Mouse (Mus musculus): ENCODE measurements around the gene Cyth1.

Cyth1 gene

DNA sequence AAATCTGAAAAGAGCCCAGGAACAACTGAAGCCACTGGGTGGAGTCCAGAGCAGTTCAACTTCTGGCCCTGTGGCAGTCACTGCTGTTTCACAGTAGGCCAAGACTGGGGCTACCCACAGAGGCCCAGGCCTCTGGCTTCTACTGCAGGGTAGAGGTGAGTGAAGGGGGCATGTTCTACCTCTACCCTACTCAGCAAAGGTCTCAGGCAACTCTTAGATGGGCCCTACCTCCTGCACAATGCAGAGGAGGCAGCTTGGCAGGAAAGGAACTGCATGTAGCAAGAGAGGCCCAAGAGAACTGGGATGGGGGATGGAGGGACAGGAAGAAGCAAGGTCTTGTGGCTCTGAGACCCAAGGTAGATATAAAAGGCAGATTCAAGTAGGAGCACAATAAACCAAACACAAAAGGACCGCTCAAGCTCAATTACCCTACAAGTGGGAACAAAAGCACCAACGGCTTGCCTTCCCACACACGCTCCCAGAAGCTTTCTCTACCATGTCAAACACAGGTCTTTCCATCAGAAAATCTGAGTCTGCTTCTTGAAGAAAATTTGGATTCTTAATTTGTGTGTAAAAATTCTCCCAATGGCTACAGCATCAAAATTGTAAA is 40.9 kb downstream of the Cyth1 start:
- in situ Hi-C loops (cut with MboI; ENCODE audit: low pct_unique_long_range_greater_than_20kb in 1 of 2, low sequenced_read_pairs in 2 of 2, unreplicated experiment in 1 of 2), result no loop called here

DNA sequence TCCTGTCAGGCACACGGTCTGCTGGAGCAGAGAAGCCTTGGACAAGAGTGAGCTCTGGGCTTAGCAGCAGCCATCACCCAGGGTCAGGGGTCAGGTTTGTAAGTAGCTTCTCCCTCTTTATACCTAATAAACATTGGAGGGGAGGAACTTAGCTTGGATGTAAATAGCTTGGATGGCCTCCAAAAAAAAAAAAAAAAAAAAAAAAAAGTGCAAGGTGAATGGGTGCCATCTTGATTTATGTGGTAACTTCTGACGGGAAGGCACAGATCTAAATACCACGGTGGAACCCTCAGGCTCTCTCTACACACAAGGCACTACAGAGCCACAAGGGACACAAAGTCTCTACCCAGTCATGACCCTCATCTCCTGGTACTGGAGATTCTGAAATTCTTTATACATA is 42.1 kb downstream of the Cyth1 start:
- in situ Hi-C loops (cut with MboI; ENCODE audit: low pct_unique_long_range_greater_than_20kb in 1 of 2, low sequenced_read_pairs in 2 of 2, unreplicated experiment in 1 of 2), result no loop called here

DNA sequence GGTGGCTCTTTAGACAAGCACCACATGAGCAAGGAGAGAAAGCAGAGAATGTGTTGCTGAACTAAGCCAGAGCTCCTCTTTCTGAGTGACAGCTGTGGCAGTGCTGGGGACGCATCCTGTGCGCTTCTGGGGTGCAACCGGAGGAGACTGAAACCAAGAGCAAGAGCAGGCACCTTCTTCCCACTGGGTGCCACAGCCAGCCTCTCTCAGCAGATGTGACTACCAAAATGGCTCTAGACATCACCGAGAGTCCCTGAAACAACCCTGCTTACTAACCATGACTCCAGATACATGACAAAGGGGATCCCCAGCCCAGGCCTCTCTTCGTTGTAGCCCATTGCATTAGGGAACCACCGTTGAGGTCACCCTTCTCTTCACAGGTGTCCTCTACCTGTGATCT is 44.9 kb downstream of the Cyth1 start:
- in situ Hi-C loops (cut with MboI; ENCODE audit: low pct_unique_long_range_greater_than_20kb in 1 of 2, low sequenced_read_pairs in 2 of 2, unreplicated experiment in 1 of 2), result no loop called here

DNA sequence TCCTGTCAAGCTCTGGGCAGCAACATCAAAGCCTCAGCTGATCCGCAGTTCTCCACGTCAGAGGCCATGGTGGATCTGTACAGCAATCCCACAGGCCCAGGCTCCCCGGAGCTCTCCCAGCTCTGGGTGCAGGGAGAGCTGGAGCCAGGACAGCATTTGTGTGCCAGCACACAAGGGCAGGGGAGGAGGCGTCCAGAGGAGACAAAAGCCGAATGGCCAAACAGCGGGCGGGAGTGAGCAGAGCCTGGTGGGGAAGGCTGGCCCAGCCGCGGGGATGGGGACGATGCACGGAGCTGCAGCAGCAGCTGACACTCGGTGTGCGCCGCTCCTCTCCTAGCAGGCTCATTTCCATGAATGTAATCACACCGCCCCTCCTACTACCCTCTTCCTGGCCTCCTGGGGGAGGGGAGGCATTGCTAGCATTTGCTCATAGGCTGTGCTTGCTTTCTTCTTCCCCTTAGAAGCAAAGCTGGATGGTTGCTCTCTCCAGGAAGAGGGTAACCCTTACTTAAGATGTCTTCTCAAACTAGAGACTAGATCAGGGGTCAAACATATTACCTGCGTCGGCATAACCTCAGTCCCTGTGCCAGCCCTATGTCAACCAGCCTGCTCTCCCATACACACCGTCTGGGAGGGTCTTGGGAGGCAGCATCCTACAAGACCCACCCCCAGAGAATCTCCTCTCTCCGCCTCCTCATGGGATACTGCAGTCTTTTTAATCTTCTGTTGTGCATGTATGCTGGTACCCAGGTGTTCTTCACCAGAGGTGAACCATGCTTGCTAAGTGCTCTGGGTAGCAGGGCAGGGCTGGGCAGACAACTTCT is 45.8 kb downstream of the Cyth1 start:
- in situ Hi-C loops (cut with MboI; ENCODE audit: low pct_unique_long_range_greater_than_20kb in 1 of 2, low sequenced_read_pairs in 2 of 2, unreplicated experiment in 1 of 2), result no loop called here

DNA sequence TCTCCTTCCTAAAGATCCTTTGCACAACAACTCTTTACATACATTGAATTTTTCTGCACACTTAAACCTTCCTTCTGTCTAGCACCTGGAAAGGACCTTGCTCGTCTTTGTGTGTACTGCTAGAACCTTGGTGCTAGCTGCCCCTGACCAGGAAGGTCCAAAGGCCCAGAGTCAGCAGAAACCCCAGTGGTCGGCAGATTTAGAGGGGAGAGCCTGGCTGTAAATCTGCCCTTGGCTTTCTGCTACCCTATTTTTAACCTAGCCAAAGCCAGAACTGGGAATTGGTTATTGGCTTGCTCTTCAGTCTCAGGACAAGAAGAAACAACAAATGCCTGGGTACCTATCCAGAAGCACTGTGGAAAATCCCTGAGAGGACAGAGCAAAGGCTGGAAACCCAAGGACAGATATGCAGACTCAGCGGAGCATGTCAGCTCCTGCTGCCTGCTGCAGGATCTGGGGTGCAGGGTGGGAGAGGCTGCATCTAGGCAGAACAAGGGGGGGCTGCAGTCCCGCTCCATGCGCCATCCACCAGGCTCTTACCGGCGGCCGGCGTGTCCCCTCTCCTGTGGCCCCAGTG is 46.5 kb downstream of the Cyth1 start:
- in situ Hi-C loops (cut with MboI; ENCODE audit: low pct_unique_long_range_greater_than_20kb in 1 of 2, low sequenced_read_pairs in 2 of 2, unreplicated experiment in 1 of 2), result no loop called here

DNA sequence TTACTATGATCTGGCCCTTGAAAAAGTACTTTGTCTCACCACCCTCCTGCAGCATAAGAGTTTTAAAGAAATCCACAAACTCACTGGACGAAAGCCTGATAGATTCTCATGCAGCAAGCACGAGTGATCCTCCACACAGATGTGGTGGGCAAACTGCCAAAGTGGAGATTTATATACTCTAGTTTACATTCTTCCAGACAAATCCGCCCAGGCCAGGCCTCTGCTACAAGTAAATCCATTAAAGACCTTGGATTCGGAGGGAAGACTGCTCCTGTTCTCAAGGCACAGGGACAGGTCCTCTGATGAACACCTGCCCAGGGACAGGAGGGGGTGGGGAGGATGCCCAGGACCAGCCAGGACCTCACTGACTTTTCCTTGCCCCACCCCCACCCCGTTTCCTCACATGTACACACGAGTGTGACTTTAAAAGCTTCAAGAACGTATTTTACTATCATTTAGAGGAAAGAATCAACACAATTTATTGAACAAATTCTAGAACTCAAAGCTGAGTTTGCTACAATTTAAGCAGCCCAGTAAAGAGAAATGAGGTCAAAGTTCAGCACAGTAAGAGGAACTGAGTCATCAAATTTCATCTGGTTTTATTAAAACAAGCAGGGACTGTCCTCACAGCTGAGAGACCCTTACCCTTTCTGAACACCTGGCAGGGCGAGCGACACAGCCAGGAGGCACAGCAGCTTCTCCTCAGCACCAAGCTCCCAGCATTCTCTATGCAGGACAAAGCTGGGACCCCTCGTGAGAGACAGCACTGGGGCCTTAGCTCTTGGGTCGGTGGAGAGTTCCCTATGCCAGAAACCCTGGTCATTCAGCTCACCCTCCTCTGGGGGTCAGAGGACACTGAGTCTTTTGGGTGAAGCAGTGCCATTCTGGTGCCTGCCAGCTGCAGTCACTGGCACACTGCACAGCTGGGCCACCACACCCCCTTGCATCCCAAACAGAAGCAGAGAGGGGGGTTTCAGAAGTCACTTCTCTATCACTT is 47.3 kb downstream of the Cyth1 start:
- in situ Hi-C loops (cut with MboI; ENCODE audit: low pct_unique_long_range_greater_than_20kb in 1 of 2, low sequenced_read_pairs in 2 of 2, unreplicated experiment in 1 of 2), result no loop called here

DNA sequence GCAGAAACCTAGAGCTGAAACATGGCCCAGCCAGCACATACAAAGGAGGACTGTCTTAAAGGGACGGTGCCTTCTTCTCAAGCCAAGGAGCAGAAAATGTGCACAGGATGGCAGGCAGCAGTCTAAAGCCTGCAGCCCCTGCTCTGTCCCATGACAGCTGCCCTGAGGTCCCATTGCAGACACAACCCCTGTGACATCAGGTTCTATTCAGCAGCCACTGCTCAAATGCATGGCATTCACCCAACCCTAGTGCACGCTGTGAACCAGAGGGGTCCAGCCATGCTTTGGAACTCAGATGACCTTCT is 50.1 kb downstream of the Cyth1 start:
- in situ Hi-C loops (cut with MboI; ENCODE audit: low pct_unique_long_range_greater_than_20kb in 1 of 2, low sequenced_read_pairs in 2 of 2, unreplicated experiment in 1 of 2), result no loop called here

DNA sequence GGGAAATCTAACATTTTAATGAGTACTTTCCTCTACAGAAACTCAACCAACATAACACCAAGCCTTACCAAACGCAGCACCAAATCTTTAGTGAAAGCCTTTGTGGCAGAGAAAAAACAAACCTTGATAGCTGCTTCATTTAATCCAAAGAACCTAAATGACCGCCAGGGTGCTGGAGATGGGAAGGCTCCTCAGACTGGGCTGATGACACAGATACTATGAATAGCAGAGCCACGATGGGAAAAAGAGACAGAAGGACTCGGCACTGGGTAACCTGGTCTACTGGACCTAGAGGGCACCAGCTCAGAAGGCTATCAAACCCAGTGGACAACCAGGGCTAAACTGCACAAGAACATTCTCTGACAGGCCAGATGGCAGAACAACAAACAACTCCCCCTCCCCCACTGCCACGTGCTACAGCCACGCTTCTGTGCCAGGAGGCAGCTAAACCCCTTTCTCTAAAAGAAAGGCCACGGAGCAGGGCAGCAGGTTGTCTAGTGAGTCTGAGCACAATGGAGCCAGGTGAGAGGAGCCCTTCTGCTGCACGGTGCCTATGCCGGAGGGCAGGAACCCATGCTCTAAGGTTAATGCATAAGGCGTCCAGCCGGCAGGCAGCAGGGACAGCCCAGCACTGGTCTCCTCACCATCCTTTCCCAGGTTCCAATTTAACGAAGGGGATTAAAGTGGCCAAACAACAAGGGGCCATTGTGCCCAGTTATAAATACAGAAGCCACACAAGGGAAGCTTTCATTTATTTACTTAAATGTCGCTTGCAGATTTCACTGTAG is 50.7 kb downstream of the Cyth1 start:
- in situ Hi-C loops (cut with MboI; ENCODE audit: low pct_unique_long_range_greater_than_20kb in 1 of 2, low sequenced_read_pairs in 2 of 2, unreplicated experiment in 1 of 2), result no loop called here

DNA sequence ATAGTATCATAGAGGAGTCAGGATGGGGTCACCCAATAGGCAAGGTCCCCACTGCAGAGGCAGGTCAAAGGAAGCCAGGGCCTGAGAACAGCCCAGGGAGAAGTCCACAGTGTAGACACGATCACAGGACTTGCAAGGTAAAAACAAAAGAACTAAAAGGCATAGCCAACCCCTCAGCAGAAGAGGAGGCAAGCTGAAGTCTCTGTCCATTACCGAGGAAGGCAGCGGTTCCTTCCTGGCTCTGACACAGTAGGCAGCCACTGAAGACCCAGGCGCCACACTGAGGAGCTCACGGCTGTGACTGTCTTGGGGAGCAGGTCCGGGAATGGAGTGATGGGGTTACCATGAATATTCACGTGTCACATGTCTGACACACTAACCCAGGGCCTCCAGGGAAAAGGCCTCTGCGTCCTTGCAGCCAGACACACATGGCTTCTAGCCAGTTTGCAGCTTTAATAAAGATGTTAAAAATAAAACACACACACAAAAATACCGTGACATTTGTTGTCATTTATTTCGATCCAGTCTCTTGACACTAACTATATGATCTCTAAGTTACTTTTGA is 51.5 kb downstream of the Cyth1 start:
- in situ Hi-C loops (cut with MboI; ENCODE audit: low pct_unique_long_range_greater_than_20kb in 1 of 2, low sequenced_read_pairs in 2 of 2, unreplicated experiment in 1 of 2), result no loop called here

DNA sequence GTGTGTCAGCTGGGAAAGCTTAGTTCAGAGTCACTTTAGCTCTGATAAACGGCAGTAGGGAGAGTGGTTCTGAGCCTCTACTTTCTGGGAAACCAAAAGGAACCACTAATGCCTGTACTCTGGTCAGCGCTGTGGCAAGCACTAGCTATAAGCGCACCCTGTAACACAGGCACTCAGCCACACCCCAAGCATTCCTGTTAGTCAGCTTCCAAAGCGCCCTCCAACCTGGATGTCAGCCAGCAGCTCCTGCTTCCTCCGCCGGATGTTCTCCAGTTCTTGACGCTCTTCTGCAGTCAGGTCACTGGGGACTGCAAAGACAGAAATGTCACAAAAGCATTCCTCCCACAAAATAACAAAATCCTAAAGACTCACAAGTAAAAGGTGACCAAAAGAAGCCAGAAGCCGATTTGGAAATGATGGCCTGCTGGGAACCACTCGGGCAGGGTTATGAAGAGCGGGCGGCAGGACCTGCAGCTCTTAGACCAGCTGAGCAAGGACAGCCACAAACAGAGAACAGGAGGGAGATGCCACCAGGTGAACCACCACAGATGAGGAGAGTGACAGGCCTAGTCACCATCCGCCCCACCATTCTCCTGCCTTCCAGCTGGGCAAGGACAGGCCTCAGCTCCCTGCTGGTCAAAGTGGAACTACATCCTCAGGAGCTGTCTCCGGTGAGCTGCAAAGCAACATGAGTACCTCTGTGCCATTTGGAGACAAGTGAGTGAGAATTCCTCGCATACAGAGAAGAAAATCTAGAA is 54.8 kb downstream of the Cyth1 start:
- in situ Hi-C loops (cut with MboI; ENCODE audit: low pct_unique_long_range_greater_than_20kb in 1 of 2, low sequenced_read_pairs in 2 of 2, unreplicated experiment in 1 of 2), result no loop called here

DNA sequence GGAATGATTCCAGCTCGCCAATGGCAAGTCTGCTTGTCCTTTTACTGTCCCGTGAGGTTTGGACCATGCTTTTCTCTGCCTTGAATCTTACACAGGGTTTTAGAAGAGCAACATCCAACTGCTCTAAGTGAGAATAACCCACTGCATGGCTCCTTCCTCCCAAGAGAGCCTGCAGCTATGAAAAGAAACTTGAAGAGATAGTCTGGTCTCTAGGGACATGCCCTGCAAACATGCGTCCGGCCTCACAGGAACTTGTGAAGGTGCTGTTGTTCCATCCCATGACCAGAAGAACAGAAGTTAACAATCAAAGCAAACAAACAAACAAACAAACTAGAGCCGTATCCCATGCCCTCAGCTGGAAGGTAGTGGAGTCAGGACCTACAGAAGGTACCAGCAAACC is 55.4 kb downstream of the Cyth1 start:
- in situ Hi-C loops (cut with MboI; ENCODE audit: low pct_unique_long_range_greater_than_20kb in 1 of 2, low sequenced_read_pairs in 2 of 2, unreplicated experiment in 1 of 2), result no loop called here

DNA sequence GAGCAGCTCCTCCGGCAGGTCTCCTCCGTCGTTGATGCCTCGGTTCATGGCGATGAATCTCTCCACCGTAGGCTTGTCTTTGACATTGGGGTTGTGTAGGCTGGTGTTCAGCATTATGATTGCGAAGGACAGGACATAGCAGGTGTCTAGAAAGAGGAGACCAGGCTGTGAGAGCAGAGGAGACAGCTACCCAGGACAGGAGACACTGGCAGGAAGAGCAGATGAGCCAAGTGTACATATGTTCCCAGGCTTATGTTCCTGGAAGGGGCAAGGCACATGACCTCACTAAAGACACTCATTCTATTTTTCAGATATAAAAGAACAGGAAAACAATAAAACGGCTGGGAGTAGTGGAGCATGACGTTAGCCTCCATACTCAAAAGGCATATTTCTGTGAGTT is 65.6 kb downstream of the Cyth1 start:
- in situ Hi-C loops (cut with MboI; ENCODE audit: low pct_unique_long_range_greater_than_20kb in 1 of 2, low sequenced_read_pairs in 2 of 2, unreplicated experiment in 1 of 2), result no loop called here

DNA sequence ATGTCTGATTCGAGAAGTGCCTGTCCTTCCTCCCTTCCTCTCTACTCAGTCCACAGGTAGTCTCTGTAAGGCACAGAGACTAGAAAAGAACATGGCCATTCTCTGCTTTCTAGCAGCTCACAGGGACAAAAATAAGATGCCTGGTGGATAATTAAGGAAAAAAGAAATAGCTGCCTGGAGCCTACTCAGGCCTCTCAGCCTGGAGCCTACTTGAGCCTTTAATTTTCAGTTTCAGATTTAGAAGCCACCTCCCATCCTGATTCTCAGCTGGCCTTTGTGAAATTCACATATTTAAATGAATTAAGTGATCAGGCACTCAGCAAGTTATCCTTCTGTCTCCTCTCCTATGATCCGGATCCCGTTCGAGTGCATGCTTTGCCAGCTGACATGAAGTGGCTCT is 66.0 kb downstream of the Cyth1 start:
- in situ Hi-C loops (cut with MboI; ENCODE audit: low pct_unique_long_range_greater_than_20kb in 1 of 2, low sequenced_read_pairs in 2 of 2, unreplicated experiment in 1 of 2), result no loop called here

DNA sequence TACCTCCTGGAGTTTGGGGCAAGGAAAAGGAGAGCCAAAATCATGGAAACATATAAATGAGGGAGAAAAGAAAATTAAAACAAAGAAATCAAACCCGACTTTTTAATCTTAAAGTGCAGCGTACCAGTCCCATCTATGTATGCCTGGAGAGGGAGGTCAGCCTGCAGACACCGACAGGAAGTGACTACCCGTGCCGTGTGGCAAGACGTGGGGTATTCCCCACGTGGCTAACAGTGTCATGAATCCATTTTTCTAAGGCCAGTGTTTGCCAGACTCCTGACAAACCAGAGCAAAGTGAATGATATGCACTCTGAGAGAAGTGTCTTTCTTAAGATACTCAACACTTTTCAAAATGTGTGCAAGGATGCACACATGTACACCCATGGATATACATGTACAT is 68.2 kb downstream of the Cyth1 start:
- in situ Hi-C loops (cut with MboI; ENCODE audit: low pct_unique_long_range_greater_than_20kb in 1 of 2, low sequenced_read_pairs in 2 of 2, unreplicated experiment in 1 of 2), result no loop called here

DNA sequence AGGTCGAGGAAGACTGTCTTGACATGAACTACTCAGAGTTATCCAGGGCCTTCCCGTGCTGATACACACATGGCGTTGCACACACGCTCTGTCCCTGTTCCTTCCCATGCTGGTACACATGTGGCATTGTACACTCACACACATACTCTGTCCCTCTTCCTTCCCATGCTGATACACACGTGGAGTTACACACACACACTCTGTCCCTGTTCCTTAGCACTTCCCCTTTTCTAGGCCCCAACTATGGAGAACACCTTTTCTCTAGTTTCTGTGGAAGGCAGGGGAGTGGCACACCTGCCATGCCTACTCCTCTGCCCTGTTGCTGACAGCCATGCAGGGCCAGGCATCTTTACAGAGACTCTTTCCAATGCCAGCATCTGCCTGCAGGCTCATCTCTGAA is 70.2 kb downstream of the Cyth1 start:
- in situ Hi-C loops (cut with MboI; ENCODE audit: low pct_unique_long_range_greater_than_20kb in 1 of 2, low sequenced_read_pairs in 2 of 2, unreplicated experiment in 1 of 2), result no loop called here

DNA sequence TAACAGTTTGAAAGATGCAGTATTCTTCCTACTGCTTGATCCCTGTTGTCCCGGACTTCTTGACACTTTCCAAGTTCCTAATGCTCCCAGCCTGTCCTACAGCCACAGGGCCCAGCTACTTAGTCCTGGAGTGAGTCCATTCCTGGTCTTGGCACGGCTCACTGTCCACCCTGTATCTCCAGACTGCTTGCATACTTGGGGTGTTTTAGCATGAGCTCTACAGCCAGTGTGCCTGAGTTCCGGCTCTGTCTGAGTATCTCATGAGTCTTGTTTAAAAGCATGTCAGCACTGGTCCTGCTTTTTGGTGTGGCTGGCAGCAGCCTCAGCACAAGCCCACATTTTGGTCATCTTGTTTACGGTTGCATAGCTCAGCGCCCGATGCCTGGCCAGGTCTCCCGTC is 73.6 kb downstream of the Cyth1 start:
- in situ Hi-C loops (cut with MboI; ENCODE audit: low pct_unique_long_range_greater_than_20kb in 1 of 2, low sequenced_read_pairs in 2 of 2, unreplicated experiment in 1 of 2), result no loop called here

DNA sequence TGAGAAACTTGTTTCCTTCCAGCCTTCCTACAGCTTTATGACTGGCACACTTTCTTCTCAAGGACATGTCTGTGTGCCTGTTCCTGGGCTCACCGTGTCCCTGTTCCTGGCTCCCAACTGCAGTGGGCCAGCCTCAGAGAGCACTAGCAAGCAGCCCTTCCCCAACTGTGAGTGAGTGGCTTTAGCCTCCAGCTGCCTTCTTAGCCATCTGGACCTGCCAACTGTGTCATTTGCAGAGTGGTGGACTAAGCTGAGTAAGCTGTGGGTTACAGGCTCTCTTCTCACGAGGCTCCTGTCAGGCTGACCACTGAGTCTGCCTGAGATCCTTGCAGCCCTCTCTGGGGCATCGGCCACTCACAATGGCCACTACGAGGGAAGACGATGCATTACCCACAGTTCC is 75.6 kb downstream of the Cyth1 start:
- in situ Hi-C loops (cut with MboI; ENCODE audit: low pct_unique_long_range_greater_than_20kb in 1 of 2, low sequenced_read_pairs in 2 of 2, unreplicated experiment in 1 of 2), result no loop called here

All from mouse embryonic stem cell (cell line).